Comparison of ENCODE assay signal across 18 mouse cellular contexts in genomic region chr10:59709281-59709680, GRCm38 (mm10). TPM values are rescaled to one million over a fixed set of nuclear protein-coding genes. Genes with fewer than 3 reads are reported as not detected.
DNase-seq lines count a peak whose midpoint lies in the region; ATAC-seq and TF ChIP-seq lines count a peak whose summit lies in the region.
"Had no signal": no experiment of that assay in that cellular context is flagged by ENCODE, and none has a peak within 500 bp of the region (broad histone marks: within the 10 kb centered on the region; RNA-seq: fewer than 3 reads in every experiment).

No protein-coding gene starts in this region.

- no peak for TF ChIP-seq CTCF in brain, embryonic 14.5 days (IDR thresholded peaks at IDR 0.05; ENCODE audit: borderline replicate concordance, extremely low read depth, insufficient read depth, insufficient read length)

- no peaks in the 10 kb centered on the region for H3K9me3 ChIP-seq in kidney, embryonic 15.5 days (replicated peaks)
- H3K9me3 ChIP-seq: embryonic facial prominence, embryonic 13.5 days; forebrain, embryonic 15.5 days; midbrain, embryonic 12.5 days; neural tube, embryonic 12.5 days had no signal

- peak; percentile 51 to 76 for DNase-seq in cerebellum, postnatal 25 days
- DNase-seq in cerebellum, adult 9-11 months, result no peak
- DNase-seq in kidney, postnatal 4 days, result peak; percentile 48 to 53
- peak; percentile 17 for DNase-seq in right cerebral cortex, postnatal 14 days
- DNase-seq in right cerebral cortex, postnatal 36 days (ENCODE audit: low spot score in 2 of 2), result no peak
- DNase-seq in brain, embryonic 14.5 days (ENCODE audit: low read depth), result peak; percentile 75
- DNase-seq in spleen, postnatal 4 days (ENCODE audit: low spot score in 2 of 2), result no peak
- DNase-seq: cerebellum, adult 8-10 months; gastrocnemius, postnatal 36 days; lung, adult 2 months; right cerebral cortex, postnatal 25 days; thymus, postnatal 36 days had no signal

- no peak overlapping the region for H3K4me3 ChIP-seq in kidney, embryonic 15.5 days (replicated peaks)
- H3K4me3 ChIP-seq: embryonic facial prominence, embryonic 13.5 days; forebrain, embryonic 15.5 days; left cerebral cortex, adult 2 months; midbrain, embryonic 12.5 days; neural tube, embryonic 12.5 days had no signal

- H3K27ac ChIP-seq in kidney, embryonic 15.5 days, result no peak overlapping the region
- H3K27ac ChIP-seq: embryonic facial prominence, embryonic 13.5 days; forebrain, embryonic 15.5 days; left cerebral cortex, adult 2 months; midbrain, embryonic 12.5 days; neural tube, embryonic 12.5 days had no signal

- no peak for TF ChIP-seq POLR2A in brain, embryonic 14.5 days (IDR thresholded peaks at IDR 0.05; ENCODE audit: borderline replicate concordance, extremely low read depth, insufficient read depth, insufficient read length, poor library complexity, severe bottlenecking)

- WGBS in kidney, embryonic 15.5 days, result 76% methylated on average over 7 of the region's 7 CpGs

- no peak for ATAC-seq in kidney, embryonic 15.5 days (replicated peaks; ENCODE audit: low FRiP score)
- ATAC-seq: forebrain, embryonic 15.5 days had no signal

- no peaks in the 10 kb centered on the region for H3K27me3 ChIP-seq in kidney, embryonic 15.5 days
- H3K27me3 ChIP-seq: embryonic facial prominence, embryonic 13.5 days; forebrain, embryonic 15.5 days; midbrain, embryonic 12.5 days; neural tube, embryonic 12.5 days had no signal

- H3K9ac ChIP-seq in kidney, embryonic 15.5 days, result no peak overlapping the region
- H3K9ac ChIP-seq: embryonic facial prominence, embryonic 13.5 days; forebrain, embryonic 15.5 days; midbrain, embryonic 12.5 days; neural tube, embryonic 12.5 days had no signal

- H3K4me1 ChIP-seq in kidney, embryonic 15.5 days, result peaks cover 5% of the 10 kb centered on the region; the same call in 1 of the 2 replicates
- H3K4me1 ChIP-seq: midbrain, embryonic 12.5 days; neural tube, embryonic 12.5 days had no signal

- H3K36me3 ChIP-seq in kidney, embryonic 15.5 days, result peaks cover 24% of the 10 kb centered on the region
- H3K36me3 ChIP-seq: neural tube, embryonic 12.5 days had no signal

- no peak overlapping the region for H3K4me2 ChIP-seq in kidney, embryonic 15.5 days
- H3K4me2 ChIP-seq: embryonic facial prominence, embryonic 13.5 days; forebrain, embryonic 15.5 days; midbrain, embryonic 12.5 days; neural tube, embryonic 12.5 days had no signal

RNA-seq across cellular contexts. Expression of gene Micu1, which starts 7.0 kb away (rescaled TPM):
- polyA plus RNA-seq in kidney, embryonic 15.5 days (2015; fragmentation: Nextera tagmentation; extraction: Ambion mirVana), result 78.1 and 83.8 TPM in 2 replicates
- polyA plus RNA-seq in brain, embryonic 14.5 days (2012; rRNA removed), result 73.8 and 77.8 TPM in 2 replicates

Comparison
In these comparisons a context has a peak if more than half of its experiments do, and no peak if none do; other contexts are left out.
1. DNase-seq: peak in cerebellum, postnatal 25 days (2 of 2), kidney, postnatal 4 days (2 of 2), right cerebral cortex, postnatal 14 days (single experiment) and brain, embryonic 14.5 days (single experiment); none in cerebellum, adult 9-11 months (single experiment), right cerebral cortex, postnatal 36 days (0 of 2) and spleen, postnatal 4 days (0 of 2).